Mouse (Mus musculus): ENCODE results near the gene Cntn6. TPM values are rescaled to one million over a fixed set of nuclear protein-coding genes. Genes with fewer than 3 reads are reported as not detected.

Cntn6 gene
- total RNA-seq, 2 experiments from 2014 or later: 5.7 to 6.8 TPM

- DNase-seq (ENCODE audit: extremely low spot score in 1 of 2, low spot score in 1 of 2): no peak
Measured at GRCm38 (mm10) chr6:104738999-104739398, 246.4 kb downstream of the Cntn6 start.

GRCm38 (mm10) chr6:104758125-104758524 lies 265.5 kb downstream of the Cntn6 start:
- no peak for DNase-seq (ENCODE audit: extremely low spot score in 1 of 2, low spot score in 1 of 2)

GRCm38 (mm10) chr6:104761226-104761625 lies 268.6 kb downstream of the Cntn6 start:
- DNase-seq (ENCODE audit: extremely low spot score in 1 of 2, low spot score in 1 of 2): no peak

DNA sequence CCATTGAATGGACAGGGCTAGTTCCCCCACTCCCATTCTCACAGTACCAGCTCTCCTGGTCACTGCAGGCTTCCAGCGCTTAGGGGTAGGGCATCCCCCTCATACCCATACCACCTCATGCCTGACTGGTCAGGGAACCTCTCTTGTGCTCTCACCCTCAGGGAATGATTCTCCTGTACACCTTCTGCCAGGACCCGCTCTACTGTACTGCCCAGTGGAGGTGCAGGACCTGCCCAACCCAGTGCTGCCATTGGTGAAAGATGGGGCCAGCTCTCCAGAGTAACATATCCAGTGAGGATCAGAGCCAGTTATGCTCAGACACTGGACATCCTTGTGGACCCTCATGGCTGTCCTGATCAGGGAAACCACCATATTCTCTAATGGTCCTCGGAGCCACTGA lies 291.3 kb downstream of the Cntn6 start:
- no peak for DNase-seq (ENCODE audit: extremely low spot score in 1 of 2, low spot score in 1 of 2)

DNA sequence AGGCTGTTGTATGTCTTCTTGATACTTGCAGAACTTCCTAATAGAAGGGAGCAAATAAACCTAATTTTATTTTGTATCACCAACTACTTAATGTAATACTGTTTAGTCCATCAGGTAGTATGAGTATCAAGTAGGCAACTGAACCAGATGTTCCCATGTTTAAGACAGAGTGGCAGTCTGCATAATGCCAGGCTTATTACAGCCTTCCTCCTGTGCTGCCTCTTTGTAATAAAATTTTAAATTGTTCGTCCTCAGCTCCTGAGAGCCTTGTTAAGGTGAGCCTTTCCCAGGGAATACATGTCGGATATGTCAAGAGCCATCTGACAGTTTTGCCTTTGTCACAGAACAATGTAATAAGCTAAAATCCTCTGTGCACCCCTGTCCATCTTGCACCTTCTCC lies 294.9 kb downstream of the Cntn6 start:
- no peak for DNase-seq (ENCODE audit: extremely low spot score in 1 of 2, low spot score in 1 of 2)

GRCm38 (mm10) chr6:104808526-104808925 lies 315.9 kb downstream of the Cntn6 start:
- DNase-seq (ENCODE audit: extremely low spot score in 1 of 2, low spot score in 1 of 2): no peak

DNA sequence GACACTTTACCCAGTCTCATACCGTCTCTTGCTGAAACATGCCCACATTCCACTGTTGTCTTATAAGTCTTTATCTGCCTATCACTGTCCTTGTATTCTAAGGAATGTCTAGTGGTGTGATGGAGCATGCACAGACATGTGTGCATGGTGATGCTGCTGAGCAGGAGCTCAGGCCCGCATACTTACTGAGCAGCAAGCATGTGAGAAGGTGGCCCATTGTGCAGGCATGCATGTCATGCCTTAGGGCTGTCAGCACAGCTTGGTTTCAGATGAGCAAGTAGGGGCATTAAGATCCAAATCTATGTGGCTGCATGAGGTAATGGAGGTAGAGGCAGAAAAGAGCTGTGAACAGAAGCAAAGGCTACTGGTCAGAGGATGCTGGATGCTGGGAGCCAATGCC lies 323.0 kb downstream of the Cntn6 start:
- DNase-seq (ENCODE audit: extremely low spot score in 1 of 2, low spot score in 1 of 2): no peak

DNA sequence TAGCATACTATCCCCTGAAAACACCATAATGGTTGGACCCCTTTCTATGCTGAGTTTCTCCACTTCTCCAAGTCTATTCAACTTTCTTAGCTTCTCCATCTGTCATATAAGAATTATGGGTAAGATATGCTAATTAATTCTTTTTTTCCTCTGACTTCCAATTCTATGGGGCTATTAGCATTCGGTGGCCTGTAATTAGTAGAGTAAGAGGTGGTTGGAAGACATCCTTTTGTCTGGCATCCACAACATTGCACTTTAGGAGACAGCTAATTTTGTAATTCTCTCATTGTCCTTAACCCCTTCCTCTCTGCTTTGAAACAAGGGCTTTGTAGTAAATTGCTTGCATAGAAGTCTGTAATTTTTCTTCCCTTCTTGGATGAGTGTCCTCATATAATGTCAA lies 387.1 kb downstream of the Cntn6 start:
- DNase-seq (ENCODE audit: extremely low spot score in 1 of 2, low spot score in 1 of 2): no peak

GRCm38 (mm10) chr6:104884021-104884420 lies 391.4 kb downstream of the Cntn6 start:
- no peak for DNase-seq (ENCODE audit: extremely low spot score in 1 of 2, low spot score in 1 of 2)

DNA sequence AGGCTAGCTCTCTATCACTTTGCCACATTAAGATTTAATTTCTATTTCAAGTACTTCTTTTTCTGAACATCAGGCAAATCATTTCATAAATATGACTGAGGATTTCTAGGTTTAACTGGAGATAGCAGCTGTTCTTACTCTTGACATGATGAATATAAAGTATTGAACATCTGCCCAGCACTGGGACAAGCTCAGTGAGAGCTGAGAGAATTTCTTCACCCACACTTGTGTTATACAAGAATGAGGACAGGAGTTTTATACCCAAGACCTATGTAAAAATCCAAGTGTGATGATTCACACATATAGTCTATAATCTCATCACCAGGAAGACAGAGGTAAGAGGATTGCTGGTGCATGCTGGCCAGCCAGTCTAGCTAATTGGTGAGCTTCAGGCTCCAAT lies 393.2 kb downstream of the Cntn6 start:
- DNase-seq (ENCODE audit: extremely low spot score in 1 of 2, low spot score in 1 of 2): no peak

GRCm38 (mm10) chr6:104891071-104891470 lies 398.5 kb downstream of the Cntn6 start:
- no peak for DNase-seq (ENCODE audit: extremely low spot score in 1 of 2, low spot score in 1 of 2)
